Mouse (Mus musculus) midbrain, postnatal 0 days (tissue): Measurements from ENCODE around the gene Gm49325. TPM values are rescaled to one million over a fixed set of nuclear protein-coding genes. Genes with fewer than 3 reads are reported as not detected.
A peak's percentile ranks its signal among the peaks of the same experiment; 100 is the strongest.
"Not testable (repeated sequence)": the region's sequence is repeated elsewhere in the genome, so short reads cannot be mapped to it uniquely, and the experiment has no call there.

ENCODE experiments used
- ATAC-seq: fragments of 200-750 bp; cut with Nextera tagmentation; 2 replicates; pipeline ENCODE4 v1.8.0; 2017; ENCODE audit warnings: moderate number of reproducible peaks, mild to moderate bottlenecking, moderate TSS enrichment, moderate library complexity; ENCODE audit not compliant: low FRiP score
- DNase-seq: peaks from one replicate; pipeline ENCODE4 v3.0.0-alpha.2; 2015; ENCODE audit warnings: low spot score
- H3K27ac ChIP-seq: fragments of 300-500 bp; sonication (generic); 2 replicates; pipeline ENCODE4 v1.5.1; 2014; ENCODE audit warnings: low read depth, mild to moderate bottlenecking, low read length, mixed read lengths
- H3K27me3 ChIP-seq: fragments of 300-500 bp; sonication (generic); 2 replicates; pipeline ENCODE4 v1.6.1; 2014; ENCODE audit warnings: low read length, control low read depth, mixed read lengths; ENCODE audit not compliant: insufficient read depth
- H3K36me3 ChIP-seq: fragments of 300-500 bp; sonication (generic); 2 replicates; pipeline ENCODE4 v1.6.1; 2014; ENCODE audit warnings: low read length, control low read depth, mixed read lengths; ENCODE audit not compliant: insufficient read depth
- H3K4me1 ChIP-seq: fragments of 300-500 bp; sonication (generic); 2 replicates; pipeline ENCODE4 v1.6.1; 2014; ENCODE audit warnings: mild to moderate bottlenecking, control low read depth, antibody characterized with exemption, low read length, mixed read lengths; ENCODE audit not compliant: insufficient read depth
- H3K4me2 ChIP-seq: fragments of 300-500 bp; sonication (generic); 2 replicates; pipeline ENCODE4 v1.6.1; 2014; ENCODE audit warnings: low read depth, mild to moderate bottlenecking, low read length, mixed read lengths; ENCODE audit not compliant: poor library complexity, severe bottlenecking
- H3K4me3 ChIP-seq: fragments of 300-500 bp; sonication (generic); 2 replicates; pipeline ENCODE4 v1.5.1; 2014; ENCODE audit warnings: low read depth, mild to moderate bottlenecking, low read length, moderate library complexity
- H3K9ac ChIP-seq: fragments of 300-500 bp; sonication (generic); replicated peaks from 2 replicates; pipeline ENCODE4 v1.6.1; 2014; ENCODE audit warnings: mild to moderate bottlenecking, low read length, moderate library complexity, mixed read lengths; ENCODE audit not compliant: poor library complexity, severe bottlenecking
- H3K9me3 ChIP-seq: fragments of 300-500 bp; sonication (generic); 2 replicates; pipeline ENCODE4 v1.6.1; 2016; ENCODE audit warnings: low read length, control low read depth
- CTCF ChIP-seq: IDR thresholded peaks from 2 replicates; pipeline ENCODE4 v1.5.1; 2016; ENCODE audit warnings: antibody characterized with exemption, mild to moderate bottlenecking
- WGBS: fragments of 180-500 bp; shearing (Covaris S2); extraction: QIAGEN DNeasy Blood & Tissue Kit; methylation state at CpG from one replicate; pipeline ENCODE4 v1.1.7; 2014; 5-methylcytosine and 5-hydroxymethylcytosine counted together
- microRNA counts: library from miRNA; unstranded; fragments of <30 nt; microRNA quantifications from one replicate; lab custom pipeline; 2015
- microRNA-seq: library from miRNA; unstranded; fragments of <30 nt; microRNA quantifications from one replicate; pipeline ENCODE4, GENCODE M21; 2016; ENCODE audit warnings: borderline number of aligned reads
- polyA plus RNA-seq: library from polyadenylated mRNA; unstranded; fragments of >200 nt; fragmentation: Nextera tagmentation; extraction: Ambion mirVana; gene quantifications from 2 replicates; pipeline ENCODE4 v1.2.1, GENCODE M21; 2015
- total RNA-seq: library from RNA; depleted of rRNA; stranded (reverse); fragments of >200 nt; gene quantifications from 2 replicates; pipeline ENCODE4 v1.2.3, GENCODE M21; 2014; rRNA removed

The Gm49325 gene
- total and polyA plus RNA-seq, 2 experiments from 2014 or later = 10.5 TPM; not detected in 1

DNA sequence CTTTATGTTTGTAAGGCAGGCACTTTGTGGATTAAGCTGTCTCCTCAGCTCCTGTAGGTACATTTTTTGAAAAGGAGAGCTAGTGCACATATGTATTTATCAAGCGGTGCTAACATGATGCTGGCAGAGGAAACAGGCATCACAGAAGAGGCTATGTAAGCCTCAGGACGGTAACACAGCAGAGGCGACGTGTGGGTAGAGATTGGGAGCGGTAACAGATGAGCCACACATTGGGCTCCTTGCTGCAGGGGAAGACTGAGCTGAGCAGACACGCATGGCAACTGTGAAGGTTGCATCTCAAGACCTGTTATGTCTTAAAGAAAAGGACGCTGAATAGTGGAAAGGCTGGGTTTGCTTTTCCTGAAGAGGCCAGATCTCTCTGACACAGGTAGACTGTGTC is 77.0 kb downstream of the Gm49325 start:
- 0 out of 2 replicates have a peak, but pooled peaks cover 3% of the 10 kb centered on the region for H3K4me1 ChIP-seq
- no peak for DNase-seq

DNA sequence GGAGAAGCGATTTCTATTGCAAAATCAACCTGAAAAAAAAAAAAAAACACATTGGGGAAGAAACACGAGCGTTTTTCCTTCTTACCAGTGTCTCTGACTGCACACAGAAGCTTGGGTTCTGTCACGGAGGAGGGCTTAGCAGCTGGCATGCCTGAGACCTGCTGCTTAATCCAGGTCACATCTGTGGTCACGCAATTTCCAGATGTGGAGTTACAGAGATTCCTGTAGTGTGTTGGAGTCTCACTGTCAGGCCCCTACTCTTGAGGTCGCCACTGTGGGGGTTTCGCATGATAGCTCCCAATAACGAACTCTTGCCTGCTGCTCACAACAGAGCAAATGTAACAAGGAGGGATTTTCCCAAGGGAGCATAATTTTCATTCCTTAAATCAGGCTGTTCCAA is 78.2 kb downstream of the Gm49325 start:
- no peak overlapping the region for H3K4me2 ChIP-seq
- H3K9ac ChIP-seq = no peak overlapping the region
- peaks cover 14% of the 10 kb centered on the region for H3K27me3 ChIP-seq
- H3K4me3 ChIP-seq = no peak overlapping the region
- no peak overlapping the region for H3K27ac ChIP-seq
- no peak for TF ChIP-seq CTCF
- no peak for ATAC-seq
- no peaks in the 10 kb centered on the region for H3K9me3 ChIP-seq
- no peak for DNase-seq
- 33% methylated on average over 8 of the region's 8 CpGs for WGBS
- no peaks in the 10 kb centered on the region for H3K36me3 ChIP-seq
- 0 out of 2 replicates have a peak, but pooled peaks cover 3% of the 10 kb centered on the region for H3K4me1 ChIP-seq

More for the DNA sequence above, 77.0 kb downstream of the Gm49325 start:
- WGBS = 69% methylated on average over 7 of the region's 7 CpGs
- no peak for ATAC-seq
- no peaks in the 10 kb centered on the region for H3K9me3 ChIP-seq
- peaks cover 20% of the 10 kb centered on the region for H3K27me3 ChIP-seq
- TF ChIP-seq CTCF = no peak
- H3K36me3 ChIP-seq = no peaks in the 10 kb centered on the region
- H3K4me2 ChIP-seq = no peak overlapping the region
- no peak overlapping the region for H3K27ac ChIP-seq
- no peak overlapping the region for H3K4me3 ChIP-seq
- no peak overlapping the region for H3K9ac ChIP-seq

DNA sequence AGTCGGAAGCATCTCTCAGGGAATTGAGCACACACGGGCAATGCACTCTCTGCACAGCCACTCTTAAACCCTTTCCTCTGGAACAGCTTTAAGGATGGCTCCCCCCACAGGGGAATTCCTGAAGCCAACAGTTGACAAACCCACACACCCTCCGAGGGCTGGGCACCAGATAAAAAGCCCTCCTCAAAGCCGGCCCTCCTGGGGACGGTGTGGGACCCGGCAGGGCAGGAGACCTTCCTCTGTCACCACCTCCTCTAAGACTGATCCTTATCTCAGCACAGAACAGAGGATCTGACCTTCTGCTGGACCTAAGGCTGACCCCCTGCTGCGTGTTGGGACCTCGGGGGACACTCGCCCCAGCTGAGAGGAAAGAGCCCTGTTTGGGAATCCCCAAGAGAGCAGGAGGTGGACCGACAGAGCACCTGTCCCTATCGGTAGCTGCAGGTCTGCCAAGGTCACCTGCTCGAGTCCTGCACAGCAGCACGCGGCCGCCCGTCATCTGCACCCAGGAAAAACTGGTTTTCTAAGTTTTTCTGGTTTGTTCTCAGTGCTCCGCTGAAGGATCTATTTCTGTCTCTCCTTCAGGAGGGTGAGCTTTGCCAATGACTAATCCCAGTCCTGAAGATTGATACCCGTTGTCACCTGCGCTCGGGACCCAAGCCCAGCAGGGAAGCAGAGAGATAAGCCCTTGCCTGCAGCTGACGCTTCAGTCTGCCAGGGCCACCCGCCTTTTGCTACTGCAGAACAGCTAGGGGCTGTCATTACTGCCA is 80.1 kb downstream of the Gm49325 start, which contains the start of gene Tspear:
Gene Tspear (plus strand): TSS at position 675 of the 770 bp plus-strand sequence.
- Histone ChIP-seq H3K4me1 (0 out of 2 replicates have a peak, but pooled peaks cover 3% of the 10 kb centered on the region), H3K4me3 (no peak within 1 kb of the TSS), H3K27me3 (peaks cover 14% of the 10 kb centered on the region), H3K4me2 (no peak within 1 kb of the TSS), H3K9ac (no peak within 1 kb of the TSS), H3K36me3 (no peaks in the 10 kb centered on the region), H3K9me3 (no peaks in the 10 kb centered on the region), H3K27ac (no peak within 1 kb of the TSS)
- no peak for DNase-seq
- ATAC-seq = no peak
- WGBS = 11% methylated on average over 22 of the region's 22 CpGs
- TF ChIP-seq CTCF = no peak

DNA sequence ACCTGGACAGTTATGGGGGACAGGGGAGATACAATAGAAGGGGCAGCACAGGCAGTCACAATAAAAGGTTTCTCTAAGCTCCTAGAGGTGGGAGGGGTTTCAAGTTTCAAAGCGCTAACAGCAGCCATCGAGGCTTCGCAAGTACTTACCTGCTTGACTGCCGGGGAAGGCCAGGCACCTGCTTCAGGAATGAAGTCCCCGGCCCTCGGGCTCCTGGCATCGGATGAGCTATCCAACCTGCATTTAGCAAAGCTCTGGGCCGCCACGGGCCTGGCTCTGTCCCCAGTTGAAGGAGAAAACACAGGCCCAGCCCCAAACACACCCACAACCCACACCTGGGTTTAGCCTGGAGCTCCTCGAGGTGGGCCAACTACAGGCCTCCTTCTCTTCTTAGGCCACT is 81.0 kb downstream of the Gm49325 start:
- Histone ChIP-seq H3K9ac (no peak overlapping the region), H3K4me2 (no peak overlapping the region), H3K9me3 (no peaks in the 10 kb centered on the region), H3K27ac (no peak overlapping the region), H3K27me3 (peaks cover 14% of the 10 kb centered on the region), H3K4me1 (0 out of 2 replicates have a peak, but pooled peaks cover 3% of the 10 kb centered on the region), H3K36me3 (no peaks in the 10 kb centered on the region), H3K4me3 (no peak overlapping the region)
- 46% methylated on average over 10 of the region's 10 CpGs for WGBS
- ATAC-seq = no peak
- no peak for DNase-seq
- TF ChIP-seq CTCF = no peak

DNA sequence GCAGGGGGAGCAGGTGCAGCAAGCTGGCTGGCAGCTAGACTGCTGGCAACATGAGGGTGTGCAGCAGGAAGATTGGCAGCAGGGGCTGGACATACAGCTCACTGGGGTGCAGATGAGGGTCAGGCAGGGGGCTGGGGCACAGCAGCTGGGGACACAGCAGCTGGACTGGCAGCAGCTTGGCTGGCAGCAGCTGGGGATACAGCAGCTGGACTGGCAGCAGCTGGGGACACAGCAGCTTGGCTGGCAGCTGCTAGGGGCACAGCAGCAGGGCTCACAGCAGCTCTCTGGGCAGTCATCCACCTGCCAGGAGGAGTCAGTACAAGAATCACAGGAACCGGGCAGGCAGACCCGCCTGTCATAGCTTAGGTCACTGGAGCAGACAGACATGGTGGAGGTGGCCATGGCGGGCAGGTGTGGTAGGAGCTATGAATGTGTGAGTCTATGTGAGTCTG is 84.4 kb downstream of the Gm49325 start, which contains the start of gene Gm19402:
Gene Gm19402 (minus strand): TSS at position 402 of the 452 bp plus-strand sequence.
- H3K9me3 ChIP-seq, H3K9ac ChIP-seq, DNase-seq, H3K27ac ChIP-seq, ATAC-seq, H3K4me1 ChIP-seq, H3K4me3 ChIP-seq, H3K4me2 ChIP-seq, H3K36me3 ChIP-seq: not testable (repeated sequence)
- peaks cover 14% of the 10 kb centered on the region for H3K27me3 ChIP-seq
- WGBS = 70% methylated on average over 3 of the region's 3 CpGs

MicroRNAs within 50 kb of the gene (microRNA counts, 519-probe panel; counts per million panel counts)
- 528 counts per million, percentile 58 among the panel's probes with 10 or more counts for microRNA mmu-miR-1930 (lab: Ali Mortazavi, UCI)

Small RNAs within 50 kb of the gene (microRNA-seq; reads per million reads assigned to microRNA genes)
- gene Mir1930 = 14.4 reads per million, percentile 25 among the genes with 10 or more reads in this experiment

Other genes starting within 250 kb of the Gm49325 start
- gene Adarb1, start 187.9 kb upstream of the Gm49325 start, total RNA-seq = 50.4 and 53.8 TPM in 2 replicates
- gene Adarb1, start 187.9 kb upstream of the Gm49325 start, polyA plus RNA-seq = 15.3 and 16.1 TPM in 2 replicates
- gene Fam207a, start 90.4 kb upstream of the Gm49325 start, total RNA-seq = 47.1 and 49.2 TPM in 2 replicates
- 32.7 and 34.9 TPM in 2 replicates for gene Fam207a, start 90.4 kb upstream of the Gm49325 start, polyA plus RNA-seq
- gene Itgb2, start 75.9 kb upstream of the Gm49325 start, total RNA-seq = 0.55 and 1.7 TPM in 2 replicates
- 0.69 and 1.2 TPM in 2 replicates for gene Itgb2, start 75.9 kb upstream of the Gm49325 start, polyA plus RNA-seq
- gene Pttg1ip, start 24.5 kb upstream of the Gm49325 start, total RNA-seq = 87.2 and 116 TPM in 2 replicates
- 74.7 and 79.0 TPM in 2 replicates for gene Pttg1ip, start 24.5 kb upstream of the Gm49325 start, polyA plus RNA-seq
- gene Sumo3, start 100 bp upstream of the Gm49325 start, total RNA-seq = 167 and 306 TPM in 2 replicates
- 385 and 389 TPM in 2 replicates for gene Sumo3, start 100 bp upstream of the Gm49325 start, polyA plus RNA-seq
- gene Ube2g2, start 16.1 kb downstream of the Gm49325 start, total RNA-seq = 39.3 and 41.8 TPM in 2 replicates
- 67.2 and 70.6 TPM in 2 replicates for gene Ube2g2, start 16.1 kb downstream of the Gm49325 start, polyA plus RNA-seq
- 0.66 and 1.5 TPM in 2 replicates for gene Tspear, start 80.4 kb downstream of the Gm49325 start, total RNA-seq
- gene Tspear, start 80.4 kb downstream of the Gm49325 start, polyA plus RNA-seq = 0.63 and 1.3 TPM in 2 replicates
- not detected in 2 replicates for gene Gm19402, start 84.6 kb downstream of the Gm49325 start, total RNA-seq
- gene Gm19402, start 84.6 kb downstream of the Gm49325 start, polyA plus RNA-seq = not detected in 2 replicates
- gene Gm9508, start 91.0 kb downstream of the Gm49325 start, total RNA-seq = not detected in 2 replicates
- not detected in 2 replicates for gene Gm9508, start 91.0 kb downstream of the Gm49325 start, polyA plus RNA-seq
- gene Gm10272, start 100.4 kb downstream of the Gm49325 start, total RNA-seq = not detected in 2 replicates
- gene Gm10272, start 100.4 kb downstream of the Gm49325 start, polyA plus RNA-seq = not detected in 2 replicates
- not detected in 2 replicates for gene Gm10024, start 105.3 kb downstream of the Gm49325 start, total RNA-seq
- not detected in 2 replicates for gene Gm10024, start 105.3 kb downstream of the Gm49325 start, polyA plus RNA-seq
- gene Gm10142, start 109.6 kb downstream of the Gm49325 start, total RNA-seq = not detected in 2 replicates
- gene Gm10142, start 109.6 kb downstream of the Gm49325 start, polyA plus RNA-seq = not detected in 2 replicates
- not detected in 2 replicates for gene Krtap12-1, start 114.4 kb downstream of the Gm49325 start, total RNA-seq
- not detected in 2 replicates for gene Krtap12-1, start 114.4 kb downstream of the Gm49325 start, polyA plus RNA-seq
- gene Gm10100, start 120.3 kb downstream of the Gm49325 start, total RNA-seq = not detected in 2 replicates
- gene Gm10100, start 120.3 kb downstream of the Gm49325 start, polyA plus RNA-seq = not detected in 2 replicates
- not detected in 2 replicates for gene Gm18596, start 136.4 kb downstream of the Gm49325 start, total RNA-seq
- gene Gm18596, start 136.4 kb downstream of the Gm49325 start, polyA plus RNA-seq = not detected in 2 replicates
- gene Gm9736, start 145.2 kb downstream of the Gm49325 start, total RNA-seq = not detected in 2 replicates
- gene Gm9736, start 145.2 kb downstream of the Gm49325 start, polyA plus RNA-seq = not detected in 2 replicates
- not detected in 2 replicates for gene Gm3233, start 153.5 kb downstream of the Gm49325 start, total RNA-seq
- gene Gm3233, start 153.5 kb downstream of the Gm49325 start, polyA plus RNA-seq = not detected in 2 replicates
- not detected in 2 replicates for gene Gm3238, start 165.1 kb downstream of the Gm49325 start, total RNA-seq
- gene Gm3238, start 165.1 kb downstream of the Gm49325 start, polyA plus RNA-seq = not detected in 2 replicates
- not detected in 2 replicates for gene Gm7138, start 170.7 kb downstream of the Gm49325 start, total RNA-seq
- gene Gm7138, start 170.7 kb downstream of the Gm49325 start, polyA plus RNA-seq = not detected in 2 replicates
- gene Gm3250, start 176.3 kb downstream of the Gm49325 start, total RNA-seq = not detected in 2 replicates
- not detected in 2 replicates for gene Gm3250, start 176.3 kb downstream of the Gm49325 start, polyA plus RNA-seq
- not detected in 2 replicates for gene Gm7137, start 182.0 kb downstream of the Gm49325 start, total RNA-seq
- gene Gm7137, start 182.0 kb downstream of the Gm49325 start, polyA plus RNA-seq = not detected in 2 replicates
- not detected in 2 replicates for gene Gm9639, start 188.9 kb downstream of the Gm49325 start, total RNA-seq
- not detected in 2 replicates for gene Gm9639, start 188.9 kb downstream of the Gm49325 start, polyA plus RNA-seq
- not detected in 2 replicates for gene Gm19668, start 192.9 kb downstream of the Gm49325 start, total RNA-seq
- gene Gm19668, start 192.9 kb downstream of the Gm49325 start, polyA plus RNA-seq = not detected in 2 replicates
- not detected in 2 replicates for gene Gm9507, start 205.6 kb downstream of the Gm49325 start, total RNA-seq
- not detected in 2 replicates for gene Gm9507, start 205.6 kb downstream of the Gm49325 start, polyA plus RNA-seq
- gene Gm2696, start 208.5 kb downstream of the Gm49325 start, total RNA-seq = not detected in 2 replicates
- gene Gm2696, start 208.5 kb downstream of the Gm49325 start, polyA plus RNA-seq = not detected in 2 replicates
- gene Krtap10-4, start 220.9 kb downstream of the Gm49325 start, total RNA-seq = 0.27 TPM in 1 of 2 replicates, not detected in the other
- gene Krtap10-4, start 220.9 kb downstream of the Gm49325 start, polyA plus RNA-seq = not detected in 2 replicates
- gene Krtap10-10, start 229.8 kb downstream of the Gm49325 start, total RNA-seq = not detected in 2 replicates
- not detected in 2 replicates for gene Krtap10-10, start 229.8 kb downstream of the Gm49325 start, polyA plus RNA-seq
- not detected in 2 replicates for gene Gm36176, start 240.6 kb downstream of the Gm49325 start, total RNA-seq
- not detected in 2 replicates for gene Gm36176, start 240.6 kb downstream of the Gm49325 start, polyA plus RNA-seq
- gene Gm10318, start 246.7 kb downstream of the Gm49325 start, total RNA-seq = not detected in 2 replicates
- gene Gm10318, start 246.7 kb downstream of the Gm49325 start, polyA plus RNA-seq = not detected in 2 replicates